Mouse (Mus musculus): ENCODE measurements around the gene Atl2. TPM values are rescaled to one million over a fixed set of nuclear protein-coding genes. Genes with fewer than 3 reads are reported as not detected.

The Atl2 gene
- polyA plus RNA-seq, 1 experiment: 11.8 TPM

DNA sequence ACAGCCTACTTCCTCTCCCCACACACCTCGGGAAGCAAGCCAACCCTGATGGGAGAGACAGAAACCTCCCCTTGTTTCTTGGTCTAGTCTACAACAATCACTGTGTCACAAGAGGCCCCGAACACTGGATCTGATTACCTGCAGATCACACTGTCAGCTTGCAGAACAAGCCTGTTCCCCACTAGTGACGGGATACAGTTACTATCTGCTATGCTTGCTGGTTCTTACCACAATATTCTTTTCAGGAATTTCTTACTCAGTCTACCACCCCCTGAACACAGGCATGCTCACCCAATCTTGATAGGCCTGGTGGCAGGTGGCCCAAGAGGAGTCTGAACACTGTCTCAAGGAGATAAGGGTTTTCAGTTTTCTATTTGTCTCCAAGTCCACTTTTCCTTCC lies 15.8 kb upstream of the Atl2 start:
- Histone ChIP-seq H3K4me3 (ENCODE audit: insufficient read depth, poor library complexity, severe bottlenecking) (no peak overlapping the region), H3ac (ENCODE audit: control insufficient read depth, insufficient read length, low read depth) (no peak overlapping the region), H3K79me2 (ENCODE audit: control insufficient read depth, insufficient read depth) (no peaks in the 10 kb centered on the region), H3K79me3 (ENCODE audit: low read depth) (no peaks in the 10 kb centered on the region), H3K27me3 (ENCODE audit: control insufficient read depth, insufficient read depth, insufficient read length) (no peaks in the 10 kb centered on the region), H3K36me3 (ENCODE audit: control insufficient read depth, insufficient read depth) (no peaks in the 10 kb centered on the region)
- TF ChIP-seq MYOD1 (IDR thresholded peaks at IDR 0.05; ENCODE audit: control insufficient read depth, insufficient read length, low read depth): no peak

DNA sequence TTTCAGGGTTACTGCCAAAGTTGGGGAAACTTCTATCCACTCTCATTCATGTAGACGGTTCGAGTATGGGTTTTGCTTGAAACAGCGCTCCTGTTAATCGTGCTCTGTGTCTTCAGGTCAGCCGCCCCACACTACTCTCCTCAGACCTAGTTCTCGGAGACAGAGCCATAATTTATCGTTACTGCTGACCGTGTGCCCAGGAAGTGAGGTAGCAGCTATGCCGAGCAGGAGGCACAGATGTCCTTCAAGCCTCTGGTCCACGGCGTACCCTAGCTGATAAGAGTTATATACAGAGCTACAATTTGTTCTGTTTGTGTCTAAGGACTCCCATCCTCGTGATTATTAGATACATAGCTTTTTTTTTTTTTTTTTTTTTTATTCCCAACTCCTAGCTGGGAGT lies 13.6 kb upstream of the Atl2 start:
- Histone ChIP-seq H3ac (ENCODE audit: control insufficient read depth, insufficient read length, low read depth) (no peak overlapping the region), H3K27me3 (ENCODE audit: control insufficient read depth, insufficient read depth, insufficient read length) (no peaks in the 10 kb centered on the region), H3K79me2 (ENCODE audit: control insufficient read depth, insufficient read depth) (no peaks in the 10 kb centered on the region), H3K4me3 (ENCODE audit: insufficient read depth, poor library complexity, severe bottlenecking) (no peak overlapping the region), H3K79me3 (ENCODE audit: low read depth) (no peaks in the 10 kb centered on the region), H3K36me3 (ENCODE audit: control insufficient read depth, insufficient read depth) (no peaks in the 10 kb centered on the region)
- TF ChIP-seq MYOG (IDR thresholded peaks at IDR 0.05; ENCODE audit: control insufficient read depth, extremely low read depth, insufficient read length): no peak
- TF ChIP-seq MYOD1 (IDR thresholded peaks at IDR 0.05; ENCODE audit: control insufficient read depth, insufficient read length, low read depth): no peak
- no peak for TF ChIP-seq MAX (IDR thresholded peaks at IDR 0.05)
- TF ChIP-seq CEBPB (IDR thresholded peaks at IDR 0.05; ENCODE audit: low read depth): no peak
- TF ChIP-seq FOSL1 (IDR thresholded peaks at IDR 0.05; ENCODE audit: insufficient read depth, low read length, poor library complexity, severe bottlenecking): no peak
- TF ChIP-seq CTCF (IDR thresholded peaks at IDR 0.05; ENCODE audit: control insufficient read depth, insufficient read depth, insufficient read length): no peak
- no peak for TF ChIP-seq USF1 (IDR thresholded peaks at IDR 0.05; ENCODE audit: low read depth)

DNA sequence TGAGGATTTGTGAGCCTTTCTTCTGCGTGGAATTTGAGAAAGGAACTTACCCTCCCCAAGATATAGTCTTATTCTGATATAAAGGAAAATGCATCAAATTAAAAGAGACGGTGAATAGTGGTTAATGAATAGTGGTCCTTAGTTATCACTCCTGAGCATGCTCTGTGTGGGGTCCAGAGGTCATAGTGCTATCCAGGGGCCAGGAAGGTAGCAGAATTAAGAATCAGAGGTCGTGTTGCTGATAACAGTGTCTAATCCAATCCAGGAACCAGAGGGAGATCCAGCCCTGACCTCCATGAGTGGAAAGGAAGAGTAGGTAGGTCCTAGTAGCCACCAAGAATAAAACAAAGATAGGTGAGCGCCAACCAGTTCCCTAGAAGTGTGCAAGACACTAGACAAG lies 11.8 kb upstream of the Atl2 start:
- H3K36me3 ChIP-seq (ENCODE audit: control insufficient read depth, insufficient read depth): no peaks in the 10 kb centered on the region

DNA sequence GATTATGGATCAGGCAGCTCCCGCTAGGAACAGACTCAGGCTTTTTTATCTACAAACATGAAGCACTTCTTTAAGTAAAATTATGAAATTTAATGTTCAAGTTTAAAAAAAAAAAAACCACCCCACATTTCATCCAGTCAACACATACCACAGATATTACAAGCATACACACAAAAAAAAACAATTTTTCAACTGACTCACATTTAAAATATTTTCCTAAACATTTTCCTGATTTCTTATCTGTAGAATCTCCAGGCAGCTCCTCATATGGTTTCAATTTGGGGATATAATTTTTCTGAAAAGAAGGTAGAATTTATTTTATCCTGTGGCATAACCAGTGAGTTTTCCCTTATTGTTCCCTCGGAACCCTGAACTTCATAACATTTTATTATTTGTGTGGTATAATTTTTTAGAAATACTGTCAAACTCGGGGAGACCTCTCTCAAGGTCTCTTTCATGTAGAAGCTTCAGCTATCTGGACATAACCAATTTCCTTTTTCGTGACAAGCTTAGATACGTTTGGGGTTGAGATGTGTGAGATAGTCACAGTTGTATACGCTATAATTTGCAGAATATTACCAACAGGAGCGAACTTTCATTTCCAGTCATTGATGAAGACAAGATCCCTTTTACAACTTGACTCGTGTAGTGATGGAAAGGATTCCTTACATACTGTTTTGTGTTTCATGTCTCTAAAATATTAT lies 11.0 kb upstream of the Atl2 start:
- H3K79me3 ChIP-seq (ENCODE audit: low read depth): no peaks in the 10 kb centered on the region
- no peaks in the 10 kb centered on the region for H3K36me3 ChIP-seq (ENCODE audit: control insufficient read depth, insufficient read depth)
- no peaks in the 10 kb centered on the region for H3K27me3 ChIP-seq (ENCODE audit: control insufficient read depth, insufficient read depth, insufficient read length)
- no peak overlapping the region for H3K4me3 ChIP-seq (ENCODE audit: insufficient read depth, poor library complexity, severe bottlenecking)
- no peaks in the 10 kb centered on the region for H3K79me2 ChIP-seq (ENCODE audit: control insufficient read depth, insufficient read depth)
- H3ac ChIP-seq (ENCODE audit: control insufficient read depth, insufficient read length, low read depth): no peak overlapping the region
- TF ChIP-seq CTCF (IDR thresholded peaks at IDR 0.05; ENCODE audit: control insufficient read depth, insufficient read depth, insufficient read length): no peak
- TF ChIP-seq FOSL1 (IDR thresholded peaks at IDR 0.05; ENCODE audit: insufficient read depth, low read length, poor library complexity, severe bottlenecking): no peak
- no peak for TF ChIP-seq MYOD1 (IDR thresholded peaks at IDR 0.05; ENCODE audit: control insufficient read depth, insufficient read length, low read depth)
- TF ChIP-seq MYOG (IDR thresholded peaks at IDR 0.05; ENCODE audit: control insufficient read depth, extremely low read depth, insufficient read length): no peak
- TF ChIP-seq USF1 (IDR thresholded peaks at IDR 0.05; ENCODE audit: low read depth): no peak
- TF ChIP-seq MAX (IDR thresholded peaks at IDR 0.05): no peak
- no peak for TF ChIP-seq CEBPB (IDR thresholded peaks at IDR 0.05; ENCODE audit: low read depth)

More for the DNA sequence above, 11.8 kb upstream of the Atl2 start:
- Histone ChIP-seq H3K79me3 (ENCODE audit: low read depth) (no peaks in the 10 kb centered on the region), H3ac (ENCODE audit: control insufficient read depth, insufficient read length, low read depth) (no peak overlapping the region), H3K79me2 (ENCODE audit: control insufficient read depth, insufficient read depth) (no peaks in the 10 kb centered on the region), H3K4me3 (ENCODE audit: insufficient read depth, poor library complexity, severe bottlenecking) (no peak overlapping the region), H3K27me3 (ENCODE audit: control insufficient read depth, insufficient read depth, insufficient read length) (no peaks in the 10 kb centered on the region)
- no peak for TF ChIP-seq MYOD1 (IDR thresholded peaks at IDR 0.05; ENCODE audit: control insufficient read depth, insufficient read length, low read depth)
- TF ChIP-seq USF1 (IDR thresholded peaks at IDR 0.05; ENCODE audit: low read depth): no peak
- TF ChIP-seq CEBPB (IDR thresholded peaks at IDR 0.05; ENCODE audit: low read depth): no peak
- no peak for TF ChIP-seq MAX (IDR thresholded peaks at IDR 0.05)
- TF ChIP-seq FOSL1 (IDR thresholded peaks at IDR 0.05; ENCODE audit: insufficient read depth, low read length, poor library complexity, severe bottlenecking): no peak
- TF ChIP-seq MYOG (IDR thresholded peaks at IDR 0.05; ENCODE audit: control insufficient read depth, extremely low read depth, insufficient read length): no peak
- no peak for TF ChIP-seq CTCF (IDR thresholded peaks at IDR 0.05; ENCODE audit: control insufficient read depth, insufficient read depth, insufficient read length)

DNA sequence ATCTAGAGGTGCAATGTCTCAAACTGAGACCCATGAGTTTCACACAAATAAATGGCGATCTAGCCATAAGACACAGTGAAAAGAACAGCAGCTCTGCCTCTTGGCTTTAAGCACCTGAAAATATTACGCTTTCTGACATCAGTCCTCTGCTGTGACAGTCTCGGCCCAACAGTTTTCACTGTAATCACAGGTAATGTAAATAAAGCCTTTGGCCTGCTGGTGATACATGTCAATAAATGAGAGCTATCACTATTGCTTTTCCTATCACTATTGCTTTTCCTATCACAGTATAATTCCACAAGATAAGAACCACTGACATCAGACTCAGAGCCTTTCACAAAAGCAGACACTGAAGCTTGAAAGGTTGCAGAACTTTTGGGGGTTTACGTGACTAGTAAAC lies 8.7 kb upstream of the Atl2 start:
- TF ChIP-seq MYOD1 (IDR thresholded peaks at IDR 0.05; ENCODE audit: control insufficient read depth, insufficient read length, low read depth) (no peak), FOSL1 (IDR thresholded peaks at IDR 0.05; ENCODE audit: insufficient read depth, low read length, poor library complexity, severe bottlenecking) (no peak), CTCF (IDR thresholded peaks at IDR 0.05; ENCODE audit: control insufficient read depth, insufficient read depth, insufficient read length) (no peak), MAX (IDR thresholded peaks at IDR 0.05) (no peak), CEBPB (IDR thresholded peaks at IDR 0.05; ENCODE audit: low read depth) (no peak), MYOG (IDR thresholded peaks at IDR 0.05; ENCODE audit: control insufficient read depth, extremely low read depth, insufficient read length) (no peak), USF1 (IDR thresholded peaks at IDR 0.05; ENCODE audit: low read depth) (no peak)
- H3K79me3 ChIP-seq (ENCODE audit: low read depth): no peaks in the 10 kb centered on the region
- H3K4me3 ChIP-seq (ENCODE audit: insufficient read depth, poor library complexity, severe bottlenecking): no peak overlapping the region
- no peaks in the 10 kb centered on the region for H3K79me2 ChIP-seq (ENCODE audit: control insufficient read depth, insufficient read depth)
- H3K27me3 ChIP-seq (ENCODE audit: control insufficient read depth, insufficient read depth, insufficient read length): no peaks in the 10 kb centered on the region
- H3K36me3 ChIP-seq (ENCODE audit: control insufficient read depth, insufficient read depth): no peaks in the 10 kb centered on the region
- H3ac ChIP-seq (ENCODE audit: control insufficient read depth, insufficient read length, low read depth): no peak overlapping the region

DNA sequence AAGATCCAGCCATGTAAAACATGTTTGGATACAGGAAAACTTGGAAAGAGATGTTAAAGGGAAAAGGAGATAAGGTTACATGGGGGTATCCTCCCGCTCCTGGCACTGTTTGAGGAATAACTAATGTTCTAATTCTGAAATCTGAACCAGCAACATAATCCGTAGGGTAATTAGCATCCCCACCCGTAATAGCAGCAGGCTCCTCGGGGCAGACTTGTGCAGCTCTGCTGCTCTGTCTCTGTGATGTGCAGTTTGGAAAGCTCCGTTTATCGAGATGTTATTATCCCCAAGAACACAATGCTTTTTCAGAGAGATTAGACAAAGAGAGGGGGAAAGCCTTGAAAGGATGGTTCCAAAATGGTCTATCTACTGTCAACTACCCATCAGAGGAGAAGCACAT lies 5.3 kb upstream of the Atl2 start:
- Histone ChIP-seq H3ac (ENCODE audit: control insufficient read depth, insufficient read length, low read depth) (no peak overlapping the region), H3K36me3 (ENCODE audit: control insufficient read depth, insufficient read depth) (no peaks in the 10 kb centered on the region), H3K27me3 (ENCODE audit: control insufficient read depth, insufficient read depth, insufficient read length) (no peaks in the 10 kb centered on the region), H3K79me2 (ENCODE audit: control insufficient read depth, insufficient read depth) (no peaks in the 10 kb centered on the region), H3K79me3 (ENCODE audit: low read depth) (no peaks in the 10 kb centered on the region), H3K4me3 (ENCODE audit: insufficient read depth, poor library complexity, severe bottlenecking) (no peak overlapping the region)
- TF ChIP-seq USF1 (IDR thresholded peaks at IDR 0.05; ENCODE audit: low read depth): no peak
- no peak for TF ChIP-seq FOSL1 (IDR thresholded peaks at IDR 0.05; ENCODE audit: insufficient read depth, low read length, poor library complexity, severe bottlenecking)
- no peak for TF ChIP-seq MYOD1 (IDR thresholded peaks at IDR 0.05; ENCODE audit: control insufficient read depth, insufficient read length, low read depth)
- TF ChIP-seq CEBPB (IDR thresholded peaks at IDR 0.05; ENCODE audit: low read depth): no peak
